Mouse (Mus musculus): ENCODE measurements around the gene Cideb.

DNA sequence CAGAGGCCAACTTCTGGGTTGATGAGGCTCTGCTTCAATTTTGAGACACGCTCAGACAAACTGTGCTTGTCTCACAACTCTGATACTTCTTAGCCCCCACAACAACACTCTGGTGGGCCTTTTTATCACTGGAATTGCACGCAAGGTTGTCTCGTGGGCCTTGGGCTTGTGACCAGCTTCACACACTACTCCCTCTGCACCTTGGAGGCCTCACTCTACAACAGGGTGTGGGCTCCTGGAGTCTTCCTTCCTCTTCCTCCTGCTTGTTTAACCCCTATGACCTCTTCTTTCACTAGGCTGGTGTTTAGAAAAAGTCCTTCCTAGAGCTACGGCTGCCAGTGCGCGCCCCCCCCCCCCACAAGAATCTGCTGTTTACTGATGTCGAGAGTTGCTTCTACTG lies 18.5 kb upstream of the Cideb start:
- no peak for TF ChIP-seq CTCF (IDR thresholded peaks at IDR 0.05; ENCODE audit: low read depth)
- no peak for TF ChIP-seq EP300 (IDR thresholded peaks at IDR 0.05; ENCODE audit: low read depth)

Measured in heart, postnatal 0 days (tissue).